Mouse (Mus musculus) hindbrain, embryonic 12.5 days (tissue): ENCODE data around the gene Neurl4. TPM values are rescaled to one million over a fixed set of nuclear protein-coding genes. Genes with fewer than 3 reads are reported as not detected.
A peak's percentile ranks its signal among the peaks of the same experiment; 100 is the strongest.
"Not testable (repeated sequence)": the region's sequence is repeated elsewhere in the genome, so short reads cannot be mapped to it uniquely, and the experiment has no call there.

Experiments
- ATAC-seq: fragments of 200-750 bp; cut with Nextera tagmentation; 2 replicates; pipeline ENCODE4 v1.8.0; 2017; ENCODE audit warnings: moderate TSS enrichment; ENCODE audit not compliant: low FRiP score
- H3K27ac ChIP-seq: fragments of 300-500 bp; sonication (generic); 2 replicates; pipeline ENCODE4 v1.5.1; 2016; ENCODE audit warnings: mild to moderate bottlenecking
- H3K27me3 ChIP-seq: fragments of 300-500 bp; sonication (generic); 2 replicates; pipeline ENCODE4 v1.6.1; 2016; ENCODE audit warnings: mild to moderate bottlenecking
- H3K36me3 ChIP-seq: fragments of 300-500 bp; sonication (generic); 2 replicates; pipeline ENCODE4 v1.6.1; 2016; ENCODE audit warnings: mild to moderate bottlenecking
- H3K4me1 ChIP-seq: fragments of 300-500 bp; sonication (generic); 2 replicates; pipeline ENCODE4 v1.6.1; 2016
- H3K4me2 ChIP-seq: fragments of 300-500 bp; sonication (generic); replicated peaks from 2 replicates; pipeline ENCODE4 v1.6.1; 2016; ENCODE audit warnings: mild to moderate bottlenecking
- H3K4me3 ChIP-seq: fragments of 300-500 bp; sonication (generic); 2 replicates; pipeline ENCODE4 v1.5.1; 2016; ENCODE audit warnings: mild to moderate bottlenecking
- H3K9ac ChIP-seq: fragments of 300-500 bp; sonication (generic); 2 replicates; pipeline ENCODE4 v1.6.1; 2016; ENCODE audit warnings: mild to moderate bottlenecking, moderate library complexity
- H3K9me3 ChIP-seq: fragments of 300-500 bp; sonication (generic); replicated peaks from 2 replicates; pipeline ENCODE4 v1.6.1; 2016; ENCODE audit warnings: mild to moderate bottlenecking
- WGBS: fragments of 180-500 bp; shearing (Covaris S2); methylation state at CpG from one replicate; pipeline ENCODE4 v1.1.7; 2016; 5-methylcytosine and 5-hydroxymethylcytosine counted together
- polyA plus RNA-seq: library from polyadenylated mRNA; unstranded; fragments of >200 nt; fragmentation: Nextera tagmentation; extraction: Ambion mirVana; gene quantifications from 2 replicates; pipeline ENCODE4 v1.2.1, GENCODE M21; 2016

The Neurl4 gene
- polyA plus RNA-seq, 1 experiment from 2014 or later, result 15.0 TPM

- Histone ChIP-seq H3K36me3 (no peaks in the 10 kb centered on the region), H3K9ac (no peak overlapping the region), H3K4me3 (no peak overlapping the region), H3K27me3 (peaks cover 53% of the 10 kb centered on the region), H3K9me3 (no peaks in the 10 kb centered on the region), H3K27ac (no peak overlapping the region), H3K4me1 (peaks cover 16% of the 10 kb centered on the region), H3K4me2 (no peak overlapping the region)
- ATAC-seq, result no peak
- WGBS, result 96% methylated on average over 17 of the region's 17 CpGs
These were observed 38.9 kb downstream of the Neurl4 start for GRCm38 (mm10) chr11:69939731-69940130.

- Histone ChIP-seq H3K4me1 (peaks cover 13% of the 10 kb centered on the region), H3K4me3 (no peak overlapping the region), H3K9ac (no peak overlapping the region), H3K36me3 (no peaks in the 10 kb centered on the region), H3K9me3 (no peaks in the 10 kb centered on the region), H3K27me3 (peaks cover 42% of the 10 kb centered on the region), H3K27ac (no peak overlapping the region), H3K4me2 (no peak overlapping the region)
- no peak for ATAC-seq
- WGBS, result 84% methylated on average over 4 of the region's 4 CpGs
These were observed 40.1 kb downstream of the Neurl4 start for GRCm38 (mm10) chr11:69940962-69941361.

- Histone ChIP-seq H3K4me2 (no peak overlapping the region), H3K9me3 (no peaks in the 10 kb centered on the region), H3K27me3 (no peaks in the 10 kb centered on the region), H3K27ac (no peak overlapping the region), H3K4me3 (no peak overlapping the region), H3K36me3 (no peaks in the 10 kb centered on the region), H3K4me1 (peaks cover 16% of the 10 kb centered on the region), H3K9ac (no peak overlapping the region)
- 77% methylated on average over 13 of the region's 13 CpGs for WGBS
- ATAC-seq, result no peak
These were observed 44.3 kb downstream of the Neurl4 start for GRCm38 (mm10) chr11:69945216-69945615.

GRCm38 (mm10) chr11:69945997-69946891 lies 45.4 kb downstream of the Neurl4 start:
- Histone ChIP-seq H3K4me1 (peaks cover 13% of the 10 kb centered on the region), H3K36me3 (no peaks in the 10 kb centered on the region), H3K4me2 (peak overlapping the region; percentile 57; the same call in 1 of the 2 replicates), H3K9me3 (no peaks in the 10 kb centered on the region), H3K27me3 (no peaks in the 10 kb centered on the region), H3K9ac (no peak overlapping the region), H3K27ac (no peak overlapping the region), H3K4me3 (peak overlapping the region; percentile 43; the same call in 1 of the 2 replicates)
- 91% methylated on average over 18 of the region's 18 CpGs for WGBS
- ATAC-seq, result no peak

GRCm38 (mm10) chr11:69947337-69948065 lies 46.6 kb downstream of the Neurl4 start:
- H3K36me3 ChIP-seq, result no peaks in the 10 kb centered on the region
- peak overlapping the region; percentile 72 for H3K27ac ChIP-seq
- H3K9me3 ChIP-seq, result no peaks in the 10 kb centered on the region
- 4% methylated on average over 29 of the region's 29 CpGs for WGBS
- peak overlapping the region; percentile 43 for H3K4me3 ChIP-seq
- peak overlapping the region; percentile 46 for H3K9ac ChIP-seq
- H3K4me1 ChIP-seq, result peaks cover 13% of the 10 kb centered on the region
- peak; percentile 38 for ATAC-seq
- H3K27me3 ChIP-seq, result peaks cover 5% of the 10 kb centered on the region; the same call in 1 of the 2 replicates
- H3K4me2 ChIP-seq, result peak overlapping the region; percentile 57

- peak within 1 kb of the TSS; percentile 57 for H3K4me2 ChIP-seq
- WGBS, result under 1% methylated on average over 34 of the region's 34 CpGs
- peak within 1 kb of the TSS; percentile 46 for H3K9ac ChIP-seq
- no peaks in the 10 kb centered on the region for H3K9me3 ChIP-seq
- H3K36me3 ChIP-seq, result no peaks in the 10 kb centered on the region
- peaks cover 13% of the 10 kb centered on the region for H3K4me1 ChIP-seq
- H3K27me3 ChIP-seq, result peaks cover 6% of the 10 kb centered on the region; the same call in 1 of the 2 replicates
- H3K27ac ChIP-seq, result peak within 1 kb of the TSS; percentile 72
- peak within 1 kb of the TSS; percentile 43 for H3K4me3 ChIP-seq
- peak; percentile 93 for ATAC-seq
These were observed 47.3 kb downstream of the Neurl4 start, which contains the start of gene Slc2a4 for GRCm38 (mm10) chr11:69948066-69948762. Slc2a4 (minus strand) TSS chr11:69948188.

GRCm38 (mm10) chr11:69948763-69949150 lies 47.9 kb downstream of the Neurl4 start:
- WGBS, result under 1% methylated on average over 14 of the region's 14 CpGs
- peak overlapping the region; percentile 72 for H3K27ac ChIP-seq
- H3K36me3 ChIP-seq, result no peaks in the 10 kb centered on the region
- H3K4me1 ChIP-seq, result peaks cover 13% of the 10 kb centered on the region
- peak; percentile 53 for ATAC-seq
- peak overlapping the region; percentile 35; the same call in 1 of the 2 replicates for H3K9ac ChIP-seq
- H3K9me3 ChIP-seq, result no peaks in the 10 kb centered on the region
- H3K27me3 ChIP-seq, result peaks cover 6% of the 10 kb centered on the region; the same call in 1 of the 2 replicates
- peak overlapping the region; percentile 57 for H3K4me2 ChIP-seq
- peak overlapping the region; percentile 43 for H3K4me3 ChIP-seq

GRCm38 (mm10) chr11:69950807-69951459 lies 50.1 kb downstream of the Neurl4 start:
- H3K4me3 ChIP-seq, result no peak overlapping the region
- H3K36me3 ChIP-seq, result no peaks in the 10 kb centered on the region
- WGBS, result 39% methylated on average over 4 of the region's 4 CpGs
- H3K9ac ChIP-seq, result no peak overlapping the region
- H3K4me2 ChIP-seq, result no peak overlapping the region
- H3K27me3 ChIP-seq, result peaks cover 11% of the 10 kb centered on the region
- H3K9me3 ChIP-seq, result no peaks in the 10 kb centered on the region
- no peak for ATAC-seq
- peaks cover 13% of the 10 kb centered on the region for H3K4me1 ChIP-seq
- H3K27ac ChIP-seq, result no peak overlapping the region

- Histone ChIP-seq H3K36me3 (no peaks in the 10 kb centered on the region), H3K9me3 (no peaks in the 10 kb centered on the region), H3K4me2 (no peak overlapping the region), H3K4me1 (peaks cover 12% of the 10 kb centered on the region), H3K27ac (no peak overlapping the region), H3K27me3 (peaks cover 11% of the 10 kb centered on the region), H3K4me3 (no peak overlapping the region), H3K9ac (peak overlapping the region; percentile 38; the same call in 1 of the 2 replicates)
- ATAC-seq, result no peak
- WGBS, result 42% methylated on average over 1 of the region's 1 CpGs
These were observed 51.4 kb downstream of the Neurl4 start for GRCm38 (mm10) chr11:69952274-69952673.

GRCm38 (mm10) chr11:69953267-69953915 lies 52.5 kb downstream of the Neurl4 start:
- no peaks in the 10 kb centered on the region for H3K36me3 ChIP-seq
- peaks cover 11% of the 10 kb centered on the region for H3K27me3 ChIP-seq
- no peak overlapping the region for H3K27ac ChIP-seq
- WGBS, result 70% methylated on average over 11 of the region's 11 CpGs
- no peaks in the 10 kb centered on the region for H3K9me3 ChIP-seq
- H3K9ac ChIP-seq, result no peak overlapping the region
- H3K4me3 ChIP-seq, result no peak overlapping the region
- peaks cover 7% of the 10 kb centered on the region for H3K4me1 ChIP-seq
- ATAC-seq, result no peak
- H3K4me2 ChIP-seq, result no peak overlapping the region

GRCm38 (mm10) chr11:69955618-69956017 lies 54.7 kb downstream of the Neurl4 start:
- not testable (repeated sequence) for H3K4me3 ChIP-seq, H3K9me3 ChIP-seq, H3K36me3 ChIP-seq, H3K4me2 ChIP-seq, H3K9ac ChIP-seq, H3K27ac ChIP-seq, H3K4me1 ChIP-seq, ATAC-seq
- WGBS, result 85% methylated on average over 4 of the region's 4 CpGs
- peaks cover 23% of the 10 kb centered on the region for H3K27me3 ChIP-seq
